Mouse (Mus musculus) intestine, embryonic 16.5 days (tissue): ENCODE results near the gene Isg20l2. TPM values are rescaled to one million over a fixed set of nuclear protein-coding genes. Genes with fewer than 3 reads are reported as not detected.
A peak's percentile ranks its signal among the peaks of the same experiment; 100 is the strongest.
"Not testable (repeated sequence)": the region's sequence is repeated elsewhere in the genome, so short reads cannot be mapped to it uniquely, and the experiment has no call there.

ENCODE experiments used
- ATAC-seq: fragments of 200-750 bp; cut with Nextera tagmentation; 2 replicates; pipeline ENCODE4 v1.8.0; 2017; ENCODE audit warnings: moderate TSS enrichment, moderate library complexity
- H3K27ac ChIP-seq: fragments of 300-500 bp; sonication (generic); 2 replicates; pipeline ENCODE4 v1.5.1; 2014; ENCODE audit warnings: mild to moderate bottlenecking, low read length
- H3K27me3 ChIP-seq: fragments of 300-500 bp; sonication (generic); replicated peaks from 2 replicates; pipeline ENCODE4 v1.6.1; 2014; ENCODE audit warnings: low read length, control low read depth, mixed read lengths; ENCODE audit not compliant: control insufficient read depth, insufficient read depth
- H3K36me3 ChIP-seq: fragments of 300-500 bp; sonication (generic); 2 replicates; pipeline ENCODE4 v1.6.1; 2014; ENCODE audit warnings: low read length, control low read depth; ENCODE audit not compliant: control insufficient read depth, insufficient read depth
- H3K4me1 ChIP-seq: fragments of 300-500 bp; sonication (generic); 2 replicates; pipeline ENCODE4 v1.6.1; 2014; ENCODE audit warnings: low read length, control low read depth, mixed read lengths; ENCODE audit not compliant: control insufficient read depth, insufficient read depth
- H3K4me2 ChIP-seq: fragments of 300-500 bp; sonication (generic); 2 replicates; pipeline ENCODE4 v1.6.1; 2014; ENCODE audit warnings: low read depth, low read length, control low read depth
- H3K4me3 ChIP-seq: fragments of 300-500 bp; sonication (generic); 2 replicates; pipeline ENCODE4 v1.5.1; 2014; ENCODE audit warnings: mild to moderate bottlenecking, low read length
- H3K9ac ChIP-seq: fragments of 300-500 bp; sonication (generic); 2 replicates; pipeline ENCODE4 v1.6.1; 2014; ENCODE audit warnings: low read depth, low read length
- H3K9me3 ChIP-seq: fragments of 300-500 bp; sonication (generic); 2 replicates; pipeline ENCODE4 v1.6.1; 2016; ENCODE audit warnings: low read length, control low read depth; ENCODE audit not compliant: control insufficient read depth
- WGBS: fragments of 180-500 bp; shearing (Covaris S2); extraction: QIAGEN DNeasy Blood & Tissue Kit; methylation state at CpG from one replicate; pipeline ENCODE4 v1.1.7; 2014; 5-methylcytosine and 5-hydroxymethylcytosine counted together
- polyA plus RNA-seq: library from polyadenylated mRNA; unstranded; fragments of >200 nt; fragmentation: Nextera tagmentation; extraction: Ambion mirVana; gene quantifications from 2 replicates; pipeline ENCODE4 v1.2.1, GENCODE M21; 2015

Gene Isg20l2
- 37.2 and 39.8 TPM in 2 replicates for polyA plus RNA-seq

DNA sequence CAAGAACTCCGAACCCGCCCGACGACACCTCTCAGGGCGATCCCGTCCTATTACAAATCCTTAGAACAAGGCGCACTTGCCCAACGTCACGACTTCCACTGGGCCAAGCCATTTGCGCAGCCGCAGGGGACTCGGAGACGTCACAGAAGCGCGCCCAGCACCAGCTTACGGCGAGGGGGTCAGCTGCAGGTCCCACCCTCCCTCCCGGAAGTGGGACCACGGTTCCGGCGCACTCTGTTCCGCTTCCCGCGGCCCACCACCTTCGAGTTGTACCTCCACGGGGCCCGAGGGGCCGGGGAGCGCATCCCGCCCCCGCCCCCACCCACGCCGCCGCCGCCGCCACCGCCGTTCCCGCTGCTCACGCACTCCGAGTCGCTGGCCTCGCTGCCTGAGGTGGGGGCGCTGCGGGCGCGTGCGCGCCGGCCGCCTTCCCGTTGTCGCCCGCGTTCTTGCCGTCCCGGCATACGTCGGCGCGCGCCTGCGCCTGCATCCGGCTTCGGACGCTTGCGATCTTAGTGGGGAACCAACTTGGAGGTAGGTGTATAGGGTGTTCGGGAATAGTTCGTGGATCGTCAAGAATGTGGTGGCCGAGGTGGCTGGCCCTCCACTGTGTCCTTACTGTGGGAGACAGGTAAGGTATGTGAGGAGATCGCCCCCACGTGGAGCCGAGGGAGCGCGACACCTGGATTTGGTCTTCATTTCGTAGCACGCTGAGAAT, at the start of gene Isg20l2, which contains the start of gene Rrnad1:
Isg20l2 (plus strand) TSS at position 237 of the 718 bp plus-strand sequence.
Rrnad1 (minus strand) TSS at position 640 of the 718 bp plus-strand sequence.
- 0% methylated on average over 71 of the region's 78 CpGs for WGBS
- peaks cover 25% of the 10 kb centered on the region for H3K4me1 ChIP-seq
- ATAC-seq, result peak; percentile 98
- peak within 1 kb of the TSS; percentile 81 for H3K4me2 ChIP-seq
- H3K4me3 ChIP-seq, result peak within 1 kb of the TSS; percentile 95
- peak within 1 kb of the TSS; percentile 90 for H3K27ac ChIP-seq
- H3K9ac ChIP-seq, result peak within 1 kb of the TSS; percentile 94
- no peaks in the 10 kb centered on the region for H3K9me3 ChIP-seq
- no peaks in the 10 kb centered on the region for H3K27me3 ChIP-seq
- H3K36me3 ChIP-seq, result peaks cover 20% of the 10 kb centered on the region; the same call in 1 of the 2 replicates

DNA sequence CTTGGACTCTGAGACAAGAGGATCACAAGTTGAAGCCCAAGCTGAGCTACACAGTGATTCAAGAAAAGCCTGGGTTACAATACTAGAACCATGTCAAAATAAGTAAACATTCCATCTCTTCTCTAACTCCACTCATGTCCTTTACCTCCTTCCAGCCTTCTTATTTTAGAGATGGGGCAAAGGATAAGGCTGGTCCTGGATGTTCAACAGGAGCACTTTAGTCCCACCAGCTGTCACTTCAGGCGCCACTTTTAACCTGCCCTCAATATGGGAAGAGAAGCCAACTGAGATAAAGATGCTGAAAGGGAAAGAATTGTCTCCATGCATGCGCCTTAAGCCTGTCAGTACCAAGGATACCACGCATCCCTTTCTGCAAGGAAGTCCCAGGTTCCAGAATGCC, 45.8 kb upstream of the Isg20l2 start:
- Histone ChIP-seq H3K9ac (peak overlapping the region; percentile 96), H3K36me3 (no peaks in the 10 kb centered on the region), H3K27ac (peak overlapping the region; percentile 96; the same call in 1 of the 2 replicates), H3K27me3 (no peaks in the 10 kb centered on the region), H3K4me1 (peaks cover 17% of the 10 kb centered on the region), H3K4me3 (peak overlapping the region; percentile 100), H3K4me2 (peak overlapping the region; percentile 74), H3K9me3 (no peaks in the 10 kb centered on the region)
- WGBS, result 1% methylated on average over 3 of the region's 3 CpGs
- no peak for ATAC-seq

DNA sequence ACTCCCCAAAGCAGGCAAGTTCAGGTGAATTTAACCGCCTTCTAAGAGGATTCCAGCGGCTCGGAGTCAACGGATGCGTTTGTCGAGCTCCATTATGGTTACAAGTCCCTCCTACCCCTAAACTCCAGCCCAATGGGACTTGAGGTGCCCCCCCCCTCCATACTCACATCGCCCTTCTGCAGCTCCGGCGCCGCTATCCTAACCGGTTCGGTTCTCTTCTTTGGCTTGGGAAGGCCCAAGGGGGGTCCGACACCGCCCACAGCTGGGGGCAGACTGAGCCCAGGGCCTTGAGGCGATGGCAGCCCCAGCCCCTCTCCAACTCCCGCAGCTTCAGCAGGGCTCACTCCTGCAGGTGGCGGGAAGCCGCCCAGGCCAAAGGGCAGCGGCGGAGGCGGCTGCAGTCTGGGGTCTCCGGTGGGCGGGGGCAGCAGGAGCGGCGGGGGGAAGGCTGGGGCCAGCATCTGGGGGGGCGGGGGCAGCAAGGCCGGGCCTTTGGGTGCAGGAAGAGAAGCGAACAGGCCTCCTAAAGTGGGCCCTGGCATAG, 45.3 kb upstream of the Isg20l2 start:
- under 1% methylated on average over 24 of the region's 28 CpGs for WGBS

DNA sequence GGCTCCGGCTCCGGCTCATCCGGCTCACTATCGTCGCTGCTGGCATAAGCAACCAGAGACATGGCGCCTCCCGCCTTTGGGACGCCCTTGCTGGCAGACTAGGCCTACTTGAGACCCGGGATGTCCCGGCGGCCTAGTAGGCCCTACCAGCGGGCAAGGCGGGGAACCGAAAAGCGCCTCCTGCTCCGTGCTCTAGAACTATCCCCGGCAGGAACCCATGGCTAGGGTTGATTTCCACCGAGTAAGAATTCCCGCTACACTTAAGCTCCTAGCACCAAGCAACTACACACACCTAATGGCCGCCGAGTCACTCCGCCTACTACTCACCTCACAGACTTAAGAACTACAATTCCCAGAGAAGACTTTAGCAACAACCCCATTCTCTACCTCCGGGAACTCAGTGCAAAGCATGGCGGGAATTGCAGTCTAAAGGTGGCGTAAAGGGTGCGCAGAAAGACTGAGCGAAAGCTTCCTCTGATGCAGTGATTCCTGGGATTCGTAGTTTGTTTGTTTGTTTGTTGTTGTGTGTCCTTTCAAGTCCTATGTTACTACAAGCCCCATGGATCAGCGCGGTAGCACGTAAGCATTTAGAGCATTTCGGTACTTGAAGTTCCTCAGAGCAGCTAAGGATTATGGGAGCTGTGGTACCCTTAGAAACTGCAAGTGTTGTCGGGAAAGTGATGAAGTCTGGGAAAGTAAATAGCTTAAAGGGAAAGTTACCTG, 44.7 kb upstream of the Isg20l2 start, which contains the start of gene Prcc:
Prcc (minus strand) TSS at position 328 of the 723 bp plus-strand sequence.
- ATAC-seq, result peak; percentile 97
- H3K27me3 ChIP-seq, result no peaks in the 10 kb centered on the region
- peaks cover 17% of the 10 kb centered on the region for H3K4me1 ChIP-seq
- H3K4me2 ChIP-seq, result peak within 1 kb of the TSS; percentile 74
- H3K27ac ChIP-seq, result peak within 1 kb of the TSS; percentile 96
- under 1% methylated on average over 33 of the region's 33 CpGs for WGBS
- no peaks in the 10 kb centered on the region for H3K9me3 ChIP-seq
- no peaks in the 10 kb centered on the region for H3K36me3 ChIP-seq
- peak within 1 kb of the TSS; percentile 96 for H3K9ac ChIP-seq
- H3K4me3 ChIP-seq, result peak within 1 kb of the TSS; percentile 100

More for the DNA sequence above, 45.3 kb upstream of the Isg20l2 start:
- H3K27ac ChIP-seq, result peak overlapping the region; percentile 96
- no peaks in the 10 kb centered on the region for H3K36me3 ChIP-seq
- no peaks in the 10 kb centered on the region for H3K27me3 ChIP-seq
- H3K9me3 ChIP-seq, result no peaks in the 10 kb centered on the region
- peak overlapping the region; percentile 100 for H3K4me3 ChIP-seq
- peak overlapping the region; percentile 96 for H3K9ac ChIP-seq
- peak overlapping the region; percentile 74 for H3K4me2 ChIP-seq
- ATAC-seq, result no peak; the same call in none of the 2 replicates
- peaks cover 17% of the 10 kb centered on the region for H3K4me1 ChIP-seq

DNA sequence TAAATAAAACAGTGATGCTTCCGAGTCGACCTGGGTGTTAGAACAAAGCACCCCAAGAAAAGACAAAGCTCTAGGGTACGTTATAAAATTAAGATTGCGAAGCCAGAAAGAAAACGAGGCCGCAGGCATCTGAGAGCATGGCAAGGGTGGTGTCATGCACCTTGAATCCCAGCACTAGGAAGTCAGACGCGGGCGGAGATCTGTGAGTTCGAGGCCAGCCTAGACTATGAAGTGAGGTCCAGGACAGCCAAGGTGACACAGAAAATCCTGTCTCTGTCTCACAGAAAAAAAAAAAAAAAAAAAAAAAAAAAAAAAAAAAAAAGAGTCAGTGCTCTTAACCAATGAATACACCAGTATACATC, 44.1 kb upstream of the Isg20l2 start:
- Histone ChIP-seq H3K36me3 (no peaks in the 10 kb centered on the region), H3K9ac (peak overlapping the region; percentile 54), H3K4me1 (peaks cover 17% of the 10 kb centered on the region), H3K27ac (no peak overlapping the region), H3K4me3 (peak overlapping the region; percentile 100), H3K4me2 (peak overlapping the region; percentile 49), H3K9me3 (no peaks in the 10 kb centered on the region), H3K27me3 (no peaks in the 10 kb centered on the region)
- 7% methylated on average over 10 of the region's 10 CpGs for WGBS
- ATAC-seq, result peak; percentile 17

DNA sequence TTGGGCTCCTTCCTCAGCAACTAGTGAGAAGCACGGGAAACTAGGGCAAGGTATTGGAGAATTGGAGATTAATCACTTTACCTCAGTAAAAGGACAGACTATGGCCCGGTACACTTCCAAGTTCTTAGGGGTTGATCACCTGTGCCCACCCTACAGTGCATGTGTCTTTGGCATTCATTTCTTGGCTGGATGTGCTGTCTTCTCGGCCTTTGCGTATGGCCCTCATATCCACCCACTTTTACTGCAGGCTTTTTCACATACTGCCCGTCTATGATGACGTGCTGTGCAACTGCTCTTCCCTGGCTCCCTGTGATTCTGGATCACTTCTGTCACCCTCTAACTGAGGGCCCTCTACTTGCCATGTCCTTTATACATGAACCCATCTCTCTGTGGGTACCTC, 43.7 kb upstream of the Isg20l2 start:
- no peak overlapping the region for H3K4me2 ChIP-seq
- no peak for ATAC-seq
- 82% methylated on average over 6 of the region's 6 CpGs for WGBS
- 0 out of 2 replicates have a peak overlapping the region, but pooled peaks have one; percentile 54 for H3K9ac ChIP-seq
- H3K27me3 ChIP-seq, result no peaks in the 10 kb centered on the region
- peak overlapping the region; percentile 100 for H3K4me3 ChIP-seq
- no peaks in the 10 kb centered on the region for H3K9me3 ChIP-seq
- H3K4me1 ChIP-seq, result peaks cover 17% of the 10 kb centered on the region
- H3K27ac ChIP-seq, result no peak overlapping the region
- H3K36me3 ChIP-seq, result no peaks in the 10 kb centered on the region

DNA sequence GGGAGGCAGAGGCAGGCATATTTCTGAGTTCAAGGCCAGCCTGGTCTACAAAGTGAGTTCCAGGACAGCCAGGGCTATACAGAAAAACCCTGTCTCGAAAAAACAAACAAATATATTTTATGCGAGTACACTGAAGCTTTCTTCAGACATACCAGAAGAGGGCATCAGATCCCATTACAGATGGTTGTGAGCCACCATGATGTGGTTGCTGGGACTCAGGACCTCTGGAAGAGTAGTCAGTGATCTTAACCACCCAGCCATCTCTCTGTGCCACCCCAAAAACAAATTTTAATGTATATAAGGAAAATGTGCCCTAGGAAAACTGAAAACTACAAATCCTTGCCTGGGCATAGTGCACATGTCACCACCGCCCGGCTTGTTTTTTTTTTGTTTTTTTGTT, 42.7 kb upstream of the Isg20l2 start:
- not testable (repeated sequence) for H3K9me3 ChIP-seq, H3K27ac ChIP-seq, H3K36me3 ChIP-seq, H3K27me3 ChIP-seq, H3K9ac ChIP-seq, H3K4me3 ChIP-seq, H3K4me2 ChIP-seq, ATAC-seq
- peaks cover 17% of the 10 kb centered on the region for H3K4me1 ChIP-seq
- 86% methylated on average over 4 of the region's 4 CpGs for WGBS

DNA sequence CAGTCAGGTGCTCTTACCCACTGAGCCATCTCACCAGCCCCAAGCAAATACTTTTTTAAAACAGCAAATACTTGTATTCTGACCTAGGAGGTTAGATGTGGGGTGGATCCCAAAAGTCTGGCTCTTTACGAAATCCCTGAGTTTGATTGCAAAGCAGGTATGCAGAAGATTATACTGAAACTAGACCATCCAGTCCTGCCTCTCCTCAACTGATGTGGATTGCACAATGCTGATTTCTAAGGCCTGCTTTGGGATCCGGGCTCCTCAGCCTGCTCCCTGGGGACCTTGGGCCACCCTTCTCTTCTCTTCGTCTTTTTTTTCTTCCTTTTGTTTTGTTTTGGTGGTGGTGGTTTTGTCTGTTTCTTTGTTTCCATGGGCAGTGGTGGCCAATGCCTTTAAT, 38.6 kb upstream of the Isg20l2 start:
- no peaks in the 10 kb centered on the region for H3K9me3 ChIP-seq
- no peak overlapping the region for H3K4me3 ChIP-seq
- H3K4me2 ChIP-seq, result no peak overlapping the region
- no peaks in the 10 kb centered on the region for H3K27me3 ChIP-seq
- 71% methylated on average over 3 of the region's 3 CpGs for WGBS
- no peak for ATAC-seq
- H3K36me3 ChIP-seq, result no peaks in the 10 kb centered on the region
- no peak overlapping the region for H3K9ac ChIP-seq
- no peak overlapping the region for H3K27ac ChIP-seq
- peaks cover 1% of the 10 kb centered on the region; the same call in 1 of the 2 replicates for H3K4me1 ChIP-seq

DNA sequence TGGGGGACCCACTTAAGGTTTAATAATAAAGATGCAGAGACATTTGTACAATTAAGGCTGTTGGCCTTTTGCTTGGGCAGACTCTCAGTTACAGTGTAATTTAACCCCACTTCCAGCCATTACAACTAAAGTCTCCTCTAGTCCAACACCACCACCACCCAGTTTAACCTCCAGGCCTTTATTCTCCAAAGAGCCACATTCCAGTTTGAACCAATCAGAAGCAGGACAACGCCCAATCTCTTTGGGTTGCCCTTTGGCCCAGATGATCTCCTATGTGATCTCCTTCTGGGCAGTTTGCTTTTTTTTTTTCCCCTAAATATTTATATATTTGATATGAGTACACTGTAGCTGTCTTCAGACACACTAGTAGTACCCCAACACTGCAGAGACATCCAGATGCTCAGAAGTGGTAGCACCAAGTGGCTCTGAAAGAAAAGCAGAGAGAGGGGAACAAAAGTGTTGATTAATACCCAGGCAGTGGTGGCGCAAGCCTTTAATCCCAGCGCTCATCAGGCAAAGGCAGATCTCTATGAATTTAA, 36.7 kb upstream of the Isg20l2 start:
- ATAC-seq, result no peak
- Histone ChIP-seq H3K9ac (no peak overlapping the region), H3K9me3 (no peaks in the 10 kb centered on the region), H3K4me3 (no peak overlapping the region), H3K4me2 (no peak overlapping the region), H3K4me1 (no peaks in the 10 kb centered on the region), H3K27me3 (no peaks in the 10 kb centered on the region), H3K36me3 (no peaks in the 10 kb centered on the region), H3K27ac (no peak overlapping the region)
- WGBS, result 74% methylated on average over 3 of the region's 3 CpGs
